Mouse (Mus musculus) kidney, adult 2 months (tissue): Measurements from ENCODE around the gene Psmd9.

Experiments
- CTCF ChIP-seq: fragments of 200-500 bp; conservative IDR thresholded peaks from 2 replicates; pipeline ENCODE4 v1.5.1; 2011; ENCODE audit warnings: low read depth, mild to moderate bottlenecking, control low read depth, low read length, moderate library complexity, mixed read lengths; ENCODE audit not compliant: insufficient read depth, insufficient read length
- POLR2A ChIP-seq: fragments of 200-500 bp; IDR thresholded peaks from one replicate; pipeline ENCODE4 v1.6.1; 2011; ENCODE audit warnings: low read depth, low read length, control low read depth

GRCm38 (mm10) chr5:123149451-123150400 lies 19.5 kb upstream of the Psmd9 start:
- TF ChIP-seq CTCF (peak; percentile 94), POLR2A (no peak)
